Mouse (Mus musculus): ENCODE data around the gene Hrh1. TPM values are rescaled to one million over a fixed set of nuclear protein-coding genes. Genes with fewer than 3 reads are reported as not detected.

Gene Hrh1
- polyA plus RNA-seq, 1 experiment = not detected

DNA sequence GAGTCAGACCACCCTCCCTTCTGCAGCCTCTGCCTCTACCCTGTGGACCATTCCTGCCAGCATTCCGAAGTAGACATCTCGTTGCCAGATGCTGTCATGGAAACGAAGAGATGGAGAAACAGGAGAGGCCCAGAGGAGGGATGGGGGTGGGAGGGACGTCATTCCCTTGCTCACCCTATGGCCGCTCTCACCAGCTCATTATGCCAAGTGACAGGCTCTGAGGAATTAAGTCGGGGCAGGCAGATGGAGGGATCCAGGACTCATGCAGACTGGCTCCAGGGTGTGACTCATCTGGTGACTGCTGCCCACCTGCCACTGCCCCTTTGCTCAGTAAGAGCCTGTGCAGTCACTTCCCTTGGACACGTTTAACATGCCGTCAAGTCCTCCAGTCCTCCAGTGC lies 16.8 kb downstream of the Hrh1 start:
- H3K4me3 ChIP-seq (ENCODE audit: insufficient read depth, low read depth, low read length) = no peak overlapping the region
- no peak overlapping the region for H3K27ac ChIP-seq (ENCODE audit: insufficient read depth, low read depth, low read length)
- peaks cover 3% of the 10 kb centered on the region for H3K4me1 ChIP-seq (ENCODE audit: control insufficient read depth, insufficient read depth, low read length)
- no peak for TF ChIP-seq CTCF (IDR thresholded peaks at IDR 0.05; ENCODE audit: insufficient read depth, low read depth, low read length)
- TF ChIP-seq POLR2A (IDR thresholded peaks at IDR 0.05; ENCODE audit: insufficient read depth, low read depth, low read length) = no peak
- WGBS = 58% methylated on average over 8 of the region's 8 CpGs

- WGBS = 82% methylated on average over 2 of the region's 2 CpGs
- no peak for TF ChIP-seq POLR2A (IDR thresholded peaks at IDR 0.05; ENCODE audit: insufficient read depth, low read depth, low read length)
- TF ChIP-seq CTCF (IDR thresholded peaks at IDR 0.05; ENCODE audit: insufficient read depth, low read depth, low read length) = no peak
These were observed 20.3 kb downstream of the Hrh1 start for GRCm38 (mm10) chr6:114418037-114418436.

DNA sequence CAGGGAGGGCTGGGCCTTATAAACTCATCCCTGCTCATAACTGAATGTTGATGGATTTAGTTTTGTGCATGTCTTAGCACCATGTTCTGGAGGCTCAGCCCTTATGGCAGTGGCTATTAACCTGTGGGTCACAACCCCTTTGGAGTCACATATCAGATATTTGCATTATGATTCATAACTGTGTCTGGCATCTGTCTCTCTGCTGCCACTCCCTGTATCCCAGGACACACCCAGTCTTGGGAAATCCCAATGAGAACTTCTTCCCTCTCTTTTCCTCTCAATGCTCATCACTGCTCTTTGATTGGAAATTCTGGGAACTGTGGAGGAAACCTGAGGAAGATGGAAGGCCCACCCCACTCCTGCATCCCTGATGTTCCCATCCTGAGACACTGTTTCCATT lies 23.3 kb downstream of the Hrh1 start:
- TF ChIP-seq POLR2A (IDR thresholded peaks at IDR 0.05; ENCODE audit: insufficient read depth, low read depth, low read length) = no peak
- no peak for TF ChIP-seq CTCF (IDR thresholded peaks at IDR 0.05; ENCODE audit: insufficient read depth, low read depth, low read length)
- H3K4me1 ChIP-seq (ENCODE audit: control insufficient read depth, insufficient read depth, low read length) = peaks cover 5% of the 10 kb centered on the region; the same call in 1 of the 2 replicates
- H3K27ac ChIP-seq (ENCODE audit: insufficient read depth, low read depth, low read length) = no peak overlapping the region
- H3K4me3 ChIP-seq (ENCODE audit: insufficient read depth, low read depth, low read length) = no peak overlapping the region

More at GRCm38 (mm10) chr6:114418037-114418436, 20.3 kb downstream of the Hrh1 start:
- no peak overlapping the region for H3K4me3 ChIP-seq (ENCODE audit: insufficient read depth, low read depth, low read length)
- no peak overlapping the region for H3K27ac ChIP-seq (ENCODE audit: insufficient read depth, low read depth, low read length)
- H3K4me1 ChIP-seq (ENCODE audit: control insufficient read depth, insufficient read depth, low read length) = no peaks in the 10 kb centered on the region

DNA sequence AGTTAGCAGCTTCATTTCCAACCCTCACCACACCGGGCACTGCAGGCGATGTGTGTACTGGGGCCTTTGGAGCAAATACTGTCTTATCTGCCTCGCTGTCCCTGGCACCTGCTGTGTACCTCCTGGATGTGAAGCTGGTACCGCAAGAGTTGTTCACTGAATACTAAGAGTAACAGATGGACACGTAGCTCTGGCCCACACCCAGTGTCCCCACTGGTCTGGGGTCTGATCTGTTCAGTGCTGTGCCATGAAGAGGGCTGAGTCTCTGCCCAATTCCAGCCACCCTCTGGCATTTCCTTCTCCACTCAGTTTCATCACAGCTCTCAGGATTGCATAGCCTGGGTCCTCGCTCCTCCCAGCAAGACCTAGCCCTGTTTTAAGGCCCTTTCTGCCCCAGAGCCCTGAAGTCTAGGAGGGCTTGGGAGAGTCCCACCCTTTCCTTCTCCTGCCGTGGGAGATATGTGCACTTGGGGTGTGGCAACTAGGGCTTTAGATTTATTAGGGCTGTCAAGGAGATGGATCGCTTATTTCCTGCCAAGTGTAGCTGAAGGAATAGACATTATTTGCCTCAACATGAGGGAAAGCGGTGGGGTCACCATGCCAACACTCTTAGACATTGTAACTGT lies 25.4 kb downstream of the Hrh1 start:
- no peak overlapping the region for H3K27ac ChIP-seq (ENCODE audit: insufficient read depth, low read depth, low read length)
- peaks cover 11% of the 10 kb centered on the region for H3K4me1 ChIP-seq (ENCODE audit: control insufficient read depth, insufficient read depth, low read length)
- H3K4me3 ChIP-seq (ENCODE audit: insufficient read depth, low read depth, low read length) = no peak overlapping the region
- 91% methylated on average over 9 of the region's 9 CpGs for WGBS
- TF ChIP-seq POLR2A (IDR thresholded peaks at IDR 0.05; ENCODE audit: insufficient read depth, low read depth, low read length) = no peak
- TF ChIP-seq CTCF (IDR thresholded peaks at IDR 0.05; ENCODE audit: insufficient read depth, low read depth, low read length) = no peak

- no peak for TF ChIP-seq CTCF (IDR thresholded peaks at IDR 0.05; ENCODE audit: insufficient read depth, low read depth, low read length)
- Histone ChIP-seq H3K4me3 (ENCODE audit: insufficient read depth, low read depth, low read length) (no peak overlapping the region), H3K4me1 (ENCODE audit: control insufficient read depth, insufficient read depth, low read length) (peaks cover 19% of the 10 kb centered on the region), H3K27ac (ENCODE audit: insufficient read depth, low read depth, low read length) (no peak overlapping the region)
- WGBS = 31% methylated on average over 5 of the region's 5 CpGs
These were observed 27.6 kb downstream of the Hrh1 start for GRCm38 (mm10) chr6:114425343-114425742.

DNA sequence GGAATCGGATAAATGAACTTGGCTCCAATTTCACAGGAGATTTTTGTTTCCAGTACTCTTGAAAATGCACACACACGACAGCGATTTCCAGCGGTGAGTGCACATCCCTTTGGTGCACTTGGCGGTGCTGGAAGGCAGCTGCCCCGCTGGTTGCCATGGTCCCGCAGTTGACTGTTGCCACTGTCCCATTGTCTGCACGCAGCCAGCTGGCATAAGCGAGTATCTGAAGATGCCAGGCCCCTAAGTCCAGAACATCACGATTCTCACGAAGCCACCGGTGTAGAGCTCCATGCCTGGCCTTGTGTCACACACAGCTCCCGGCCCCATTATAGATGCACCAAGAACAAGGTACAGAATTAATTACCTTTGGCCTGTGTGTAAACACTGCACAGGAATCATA lies 29.9 kb downstream of the Hrh1 start:
- Histone ChIP-seq H3K27ac (ENCODE audit: insufficient read depth, low read depth, low read length) (no peak overlapping the region), H3K4me3 (ENCODE audit: insufficient read depth, low read depth, low read length) (no peak overlapping the region), H3K4me1 (ENCODE audit: control insufficient read depth, insufficient read depth, low read length) (peaks cover 21% of the 10 kb centered on the region)
- TF ChIP-seq POLR2A (IDR thresholded peaks at IDR 0.05; ENCODE audit: insufficient read depth, low read depth, low read length) (no peak), CTCF (IDR thresholded peaks at IDR 0.05; ENCODE audit: insufficient read depth, low read depth, low read length) (no peak)
- 56% methylated on average over 13 of the region's 13 CpGs for WGBS

- Histone ChIP-seq H3K4me3 (ENCODE audit: insufficient read depth, low read depth, low read length) (no peak overlapping the region), H3K4me1 (ENCODE audit: control insufficient read depth, insufficient read depth, low read length) (peaks cover 22% of the 10 kb centered on the region), H3K27ac (ENCODE audit: insufficient read depth, low read depth, low read length) (no peak overlapping the region)
- TF ChIP-seq CTCF (IDR thresholded peaks at IDR 0.05; ENCODE audit: insufficient read depth, low read depth, low read length) = no peak
- no peak for TF ChIP-seq POLR2A (IDR thresholded peaks at IDR 0.05; ENCODE audit: insufficient read depth, low read depth, low read length)
- 60% methylated on average over 16 of the region's 16 CpGs for WGBS
These were observed 31.1 kb downstream of the Hrh1 start for GRCm38 (mm10) chr6:114428831-114429230.

DNA sequence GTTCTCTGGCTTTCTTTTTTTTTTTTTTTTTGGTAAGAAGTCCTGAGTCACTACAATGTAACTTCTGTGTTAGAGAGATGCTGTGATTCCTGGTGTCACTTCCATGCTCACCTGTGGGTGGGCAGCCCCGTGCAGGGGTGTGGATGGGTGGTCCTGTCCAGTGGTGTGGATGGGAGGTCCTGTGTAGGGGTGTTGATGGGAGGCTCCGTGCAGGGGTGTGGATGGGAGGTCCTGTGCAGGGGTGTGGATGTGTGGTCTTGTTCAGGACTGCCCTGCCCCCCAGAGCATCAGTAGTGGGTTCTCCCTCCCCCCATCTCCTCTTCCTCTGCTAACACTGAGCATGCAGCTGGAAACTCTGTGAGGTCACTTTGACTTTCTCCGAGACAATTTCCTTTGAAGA lies 34.9 kb downstream of the Hrh1 start:
- 52% methylated on average over 3 of the region's 3 CpGs for WGBS
- Histone ChIP-seq H3K4me1 (ENCODE audit: control insufficient read depth, insufficient read depth, low read length) (peaks cover 20% of the 10 kb centered on the region), H3K4me3 (ENCODE audit: insufficient read depth, low read depth, low read length) (no peak overlapping the region), H3K27ac (ENCODE audit: insufficient read depth, low read depth, low read length) (no peak overlapping the region)
- TF ChIP-seq CTCF (IDR thresholded peaks at IDR 0.05; ENCODE audit: insufficient read depth, low read depth, low read length) (no peak), POLR2A (IDR thresholded peaks at IDR 0.05; ENCODE audit: insufficient read depth, low read depth, low read length) (no peak)

GRCm38 (mm10) chr6:114434524-114434923 lies 36.8 kb downstream of the Hrh1 start:
- 74% methylated on average over 5 of the region's 5 CpGs for WGBS
- TF ChIP-seq CTCF (IDR thresholded peaks at IDR 0.05; ENCODE audit: insufficient read depth, low read depth, low read length) (no peak), POLR2A (IDR thresholded peaks at IDR 0.05; ENCODE audit: insufficient read depth, low read depth, low read length) (no peak)

GRCm38 (mm10) chr6:114440302-114440701 lies 42.6 kb downstream of the Hrh1 start:
- Histone ChIP-seq H3K4me3 (ENCODE audit: insufficient read depth, low read depth, low read length) (no peak overlapping the region), H3K4me1 (ENCODE audit: control insufficient read depth, insufficient read depth, low read length) (no peaks in the 10 kb centered on the region), H3K27ac (ENCODE audit: insufficient read depth, low read depth, low read length) (no peak overlapping the region)
- TF ChIP-seq POLR2A (IDR thresholded peaks at IDR 0.05; ENCODE audit: insufficient read depth, low read depth, low read length) (no peak), CTCF (IDR thresholded peaks at IDR 0.05; ENCODE audit: insufficient read depth, low read depth, low read length) (no peak)
- WGBS = 65% methylated on average over 2 of the region's 2 CpGs

More at GRCm38 (mm10) chr6:114434524-114434923, 36.8 kb downstream of the Hrh1 start:
- peaks cover 7% of the 10 kb centered on the region for H3K4me1 ChIP-seq (ENCODE audit: control insufficient read depth, insufficient read depth, low read length)
- H3K4me3 ChIP-seq (ENCODE audit: insufficient read depth, low read depth, low read length) = no peak overlapping the region
- no peak overlapping the region for H3K27ac ChIP-seq (ENCODE audit: insufficient read depth, low read depth, low read length)

All from olfactory bulb, adult 2 months (tissue).